Mouse (Mus musculus): ENCODE data around the gene Ss18l2. TPM values are rescaled to one million over a fixed set of nuclear protein-coding genes. Genes with fewer than 3 reads are reported as not detected.

Gene Ss18l2
- polyA plus RNA-seq, 1 experiment, result 10.9 TPM

GRCm38 (mm10) chr9:121681191-121681590, 28.9 kb upstream of the Ss18l2 start:
- Histone ChIP-seq H3K4me1 (ENCODE audit: control insufficient read depth, insufficient read depth, insufficient read length, low read length) (peaks cover 13% of the 10 kb centered on the region; the same call in 1 of the 2 replicates), H3K27ac (ENCODE audit: insufficient read depth, low read depth, low read length) (no peak overlapping the region), H3K27me3 (ENCODE audit: control insufficient read depth, insufficient read depth, low read length) (no peaks in the 10 kb centered on the region), H3K4me3 (ENCODE audit: low read depth, low read length) (no peak overlapping the region), H3K36me3 (ENCODE audit: control insufficient read depth, insufficient read depth, low read length) (peaks cover 18% of the 10 kb centered on the region)
- WGBS, result 87% methylated on average over 8 of the region's 8 CpGs
- TF ChIP-seq CTCF (IDR thresholded peaks at IDR 0.05; ENCODE audit: extremely low read depth, insufficient read length, insufficient replicate concordance, low read depth, low read length) (no peak), POLR2A (IDR thresholded peaks at IDR 0.05; ENCODE audit: low read depth, low read length) (no peak)

GRCm38 (mm10) chr9:121682037-121682680, 28.0 kb upstream of the Ss18l2 start:
- 76% methylated on average over 18 of the region's 18 CpGs for WGBS
- no peak overlapping the region for H3K4me3 ChIP-seq (ENCODE audit: low read depth, low read length)
- H3K27me3 ChIP-seq (ENCODE audit: control insufficient read depth, insufficient read depth, low read length), result no peaks in the 10 kb centered on the region
- TF ChIP-seq POLR2A (IDR thresholded peaks at IDR 0.05; ENCODE audit: low read depth, low read length) (no peak), CTCF (IDR thresholded peaks at IDR 0.05; ENCODE audit: extremely low read depth, insufficient read length, insufficient replicate concordance, low read depth, low read length) (no peak)
- H3K36me3 ChIP-seq (ENCODE audit: control insufficient read depth, insufficient read depth, low read length), result peaks cover 20% of the 10 kb centered on the region
- H3K4me1 ChIP-seq (ENCODE audit: control insufficient read depth, insufficient read depth, insufficient read length, low read length), result peaks cover 11% of the 10 kb centered on the region; the same call in 1 of the 2 replicates
- no peak overlapping the region for H3K27ac ChIP-seq (ENCODE audit: insufficient read depth, low read depth, low read length)

- Histone ChIP-seq H3K36me3 (ENCODE audit: control insufficient read depth, insufficient read depth, low read length) (peaks cover 32% of the 10 kb centered on the region), H3K4me1 (ENCODE audit: control insufficient read depth, insufficient read depth, insufficient read length, low read length) (peaks cover 4% of the 10 kb centered on the region; the same call in 1 of the 2 replicates), H3K27me3 (ENCODE audit: control insufficient read depth, insufficient read depth, low read length) (no peaks in the 10 kb centered on the region), H3K27ac (ENCODE audit: insufficient read depth, low read depth, low read length) (no peak overlapping the region), H3K4me3 (ENCODE audit: low read depth, low read length) (no peak overlapping the region)
- WGBS, result 49% methylated on average over 7 of the region's 7 CpGs
- no peak for TF ChIP-seq CTCF (IDR thresholded peaks at IDR 0.05; ENCODE audit: extremely low read depth, insufficient read length, insufficient replicate concordance, low read depth, low read length)
- no peak for TF ChIP-seq POLR2A (IDR thresholded peaks at IDR 0.05; ENCODE audit: low read depth, low read length)
Measured at GRCm38 (mm10) chr9:121684702-121685101, 25.4 kb upstream of the Ss18l2 start.

GRCm38 (mm10) chr9:121690200-121690651, 19.9 kb upstream of the Ss18l2 start:
- peaks cover 29% of the 10 kb centered on the region for H3K36me3 ChIP-seq (ENCODE audit: control insufficient read depth, insufficient read depth, low read length)
- no peak overlapping the region for H3K4me3 ChIP-seq (ENCODE audit: low read depth, low read length)
- WGBS, result 85% methylated on average over 15 of the region's 15 CpGs
- no peak overlapping the region for H3K27ac ChIP-seq (ENCODE audit: insufficient read depth, low read depth, low read length)
- no peaks in the 10 kb centered on the region for H3K4me1 ChIP-seq (ENCODE audit: control insufficient read depth, insufficient read depth, insufficient read length, low read length)
- no peak for TF ChIP-seq CTCF (IDR thresholded peaks at IDR 0.05; ENCODE audit: extremely low read depth, insufficient read length, insufficient replicate concordance, low read depth, low read length)
- TF ChIP-seq POLR2A (IDR thresholded peaks at IDR 0.05; ENCODE audit: low read depth, low read length), result no peak
- H3K27me3 ChIP-seq (ENCODE audit: control insufficient read depth, insufficient read depth, low read length), result no peaks in the 10 kb centered on the region

GRCm38 (mm10) chr9:121690734-121691133, 19.4 kb upstream of the Ss18l2 start:
- Histone ChIP-seq H3K27me3 (ENCODE audit: control insufficient read depth, insufficient read depth, low read length) (no peaks in the 10 kb centered on the region), H3K4me1 (ENCODE audit: control insufficient read depth, insufficient read depth, insufficient read length, low read length) (no peaks in the 10 kb centered on the region), H3K36me3 (ENCODE audit: control insufficient read depth, insufficient read depth, low read length) (peaks cover 25% of the 10 kb centered on the region), H3K27ac (ENCODE audit: insufficient read depth, low read depth, low read length) (no peak overlapping the region), H3K4me3 (ENCODE audit: low read depth, low read length) (no peak overlapping the region)
- TF ChIP-seq CTCF (IDR thresholded peaks at IDR 0.05; ENCODE audit: extremely low read depth, insufficient read length, insufficient replicate concordance, low read depth, low read length) (no peak), POLR2A (IDR thresholded peaks at IDR 0.05; ENCODE audit: low read depth, low read length) (no peak)
- 90% methylated on average over 7 of the region's 7 CpGs for WGBS

GRCm38 (mm10) chr9:121694736-121695135, 15.4 kb upstream of the Ss18l2 start:
- Histone ChIP-seq H3K27ac (ENCODE audit: insufficient read depth, low read depth, low read length) (no peak overlapping the region), H3K36me3 (ENCODE audit: control insufficient read depth, insufficient read depth, low read length) (peaks cover 10% of the 10 kb centered on the region), H3K27me3 (ENCODE audit: control insufficient read depth, insufficient read depth, low read length) (no peaks in the 10 kb centered on the region), H3K4me1 (ENCODE audit: control insufficient read depth, insufficient read depth, insufficient read length, low read length) (no peaks in the 10 kb centered on the region), H3K4me3 (ENCODE audit: low read depth, low read length) (no peak overlapping the region)
- TF ChIP-seq POLR2A (IDR thresholded peaks at IDR 0.05; ENCODE audit: low read depth, low read length) (no peak), CTCF (IDR thresholded peaks at IDR 0.05; ENCODE audit: extremely low read depth, insufficient read length, insufficient replicate concordance, low read depth, low read length) (no peak)
- 87% methylated on average over 12 of the region's 12 CpGs for WGBS

GRCm38 (mm10) chr9:121696626-121697025, 13.5 kb upstream of the Ss18l2 start:
- H3K4me3 ChIP-seq (ENCODE audit: low read depth, low read length), result no peak overlapping the region
- TF ChIP-seq POLR2A (IDR thresholded peaks at IDR 0.05; ENCODE audit: low read depth, low read length) (no peak), CTCF (IDR thresholded peaks at IDR 0.05; ENCODE audit: extremely low read depth, insufficient read length, insufficient replicate concordance, low read depth, low read length) (no peak)
- no peaks in the 10 kb centered on the region for H3K4me1 ChIP-seq (ENCODE audit: control insufficient read depth, insufficient read depth, insufficient read length, low read length)
- peaks cover 5% of the 10 kb centered on the region for H3K36me3 ChIP-seq (ENCODE audit: control insufficient read depth, insufficient read depth, low read length)
- H3K27me3 ChIP-seq (ENCODE audit: control insufficient read depth, insufficient read depth, low read length), result no peaks in the 10 kb centered on the region
- WGBS, result 91% methylated on average over 9 of the region's 9 CpGs
- H3K27ac ChIP-seq (ENCODE audit: insufficient read depth, low read depth, low read length), result no peak overlapping the region
